Mouse (Mus musculus) liver, adult 2 months (tissue): ENCODE data around the gene Lct. TPM values are rescaled to one million over a fixed set of nuclear protein-coding genes. Genes with fewer than 3 reads are reported as not detected.

Experiments
- DNase-seq: peaks from one replicate; pipeline ENCODE4 v3.0.0-alpha.2; 2011; ENCODE audit warnings: low read depth, low spot score; ENCODE audit errors: extremely low read depth
- H3K27ac ChIP-seq: fragments of 200-500 bp; replicated peaks from 2 replicates; pipeline ENCODE4 v1.5.1; 2012; ENCODE audit warnings: low read depth, mild to moderate bottlenecking, control low read depth, inconsistent platforms, low read length; ENCODE audit not compliant: insufficient read depth
- H3K27me3 ChIP-seq: fragments of 200-500 bp; 2 replicates; pipeline ENCODE4 v1.6.1; 2012; ENCODE audit warnings: mild to moderate bottlenecking, moderate library complexity, low read length, inconsistent platforms; ENCODE audit not compliant: control insufficient read depth, insufficient read depth
- H3K36me3 ChIP-seq: fragments of 200-500 bp; 2 replicates; pipeline ENCODE4 v1.6.1; 2012; ENCODE audit warnings: low read length, inconsistent platforms; ENCODE audit not compliant: control insufficient read depth, insufficient read depth
- H3K4me1 ChIP-seq: fragments of 200-500 bp; 2 replicates; pipeline ENCODE4 v1.6.1; 2011; ENCODE audit warnings: low read length; ENCODE audit not compliant: control insufficient read depth, insufficient read depth
- H3K4me3 ChIP-seq: fragments of 200-500 bp; 2 replicates; pipeline ENCODE4 v1.5.1; 2011; ENCODE audit warnings: low read depth, mild to moderate bottlenecking, control low read depth, low read length, moderate library complexity; ENCODE audit not compliant: insufficient read depth
- H3K79me2 ChIP-seq: fragments of 200-500 bp; 2 replicates; pipeline ENCODE4 v1.6.1; 2012; ENCODE audit warnings: inconsistent platforms, mild to moderate bottlenecking, low read length, moderate library complexity; ENCODE audit not compliant: control insufficient read depth, insufficient read depth
- H3K9ac ChIP-seq: fragments of 200-500 bp; 2 replicates; pipeline ENCODE4 v1.6.1; 2012; ENCODE audit warnings: low read depth, mild to moderate bottlenecking, control low read depth, inconsistent platforms, low read length
- CTCF ChIP-seq: fragments of 200-500 bp; IDR thresholded peaks from 2 replicates; pipeline ENCODE4 v1.5.1; 2011; ENCODE audit warnings: low read depth, low read length, control low read depth
- POLR2A ChIP-seq: fragments of 200-500 bp; IDR thresholded peaks from 2 replicates; pipeline ENCODE4 v1.6.1; 2011; ENCODE audit warnings: low read length, control low read depth; ENCODE audit not compliant: insufficient read depth; ENCODE audit errors: extremely low read depth
- WGBS: fragments of 180-500 bp; shearing (Covaris S2); methylation state at CpG from one replicate; pipeline ENCODE4 v1.1.7; 2018; 5-methylcytosine and 5-hydroxymethylcytosine counted together
- polyA plus RNA-seq: library from polyadenylated mRNA; depleted of rRNA; stranded (reverse); fragments of >200 nt; gene quantifications from 2 replicates; pipeline ENCODE4 v1.2.3, GENCODE M21; 2012; rRNA removed
- total RNA-seq: library from RNA; depleted of rRNA; stranded (reverse); fragments of >200 nt; gene quantifications from 2 replicates; pipeline ENCODE4 v1.2.3, GENCODE M21; 2014; rRNA removed

Gene Lct
- 0.07 TPM in 1 of 2 replicates, not detected in the other for total RNA-seq
- polyA plus RNA-seq, result not detected in 2 replicates

GRCm38 (mm10) chr1:128328218-128328617 is at the start of gene Lct:
Lct (minus strand) TSS chr1:128328318.
- peaks cover 8% of the 10 kb centered on the region; the same call in 1 of the 2 replicates for H3K36me3 ChIP-seq
- TF ChIP-seq CTCF (no peak), POLR2A (no peak)

GRCm38 (mm10) chr1:128376841-128377240 is 48.7 kb upstream of the Lct start:
- no peaks in the 10 kb centered on the region for H3K4me1 ChIP-seq
- no peak for TF ChIP-seq POLR2A
- no peak for TF ChIP-seq CTCF
- H3K9ac ChIP-seq, result no peak overlapping the region
- DNase-seq, result no peak
- WGBS, result 98% methylated on average over 4 of the region's 4 CpGs
- no peaks in the 10 kb centered on the region for H3K79me2 ChIP-seq
- H3K4me3 ChIP-seq, result no peak overlapping the region
- no peaks in the 10 kb centered on the region for H3K27me3 ChIP-seq
- H3K36me3 ChIP-seq, result peaks cover 38% of the 10 kb centered on the region
- no peak overlapping the region for H3K27ac ChIP-seq

More at GRCm38 (mm10) chr1:128328218-128328617, at the start of gene Lct:
- Histone ChIP-seq H3K4me1 (no peaks in the 10 kb centered on the region), H3K4me3 (no peak within 1 kb of the TSS), H3K9ac (no peak within 1 kb of the TSS), H3K27ac (no peak within 1 kb of the TSS), H3K27me3 (no peaks in the 10 kb centered on the region), H3K79me2 (no peaks in the 10 kb centered on the region)
- DNase-seq, result no peak
- 86% methylated on average over 3 of the region's 3 CpGs for WGBS

GRCm38 (mm10) chr1:128372143-128372860 is 44.2 kb upstream of the Lct start:
- Histone ChIP-seq H3K4me3 (no peak overlapping the region), H3K27me3 (no peaks in the 10 kb centered on the region), H3K36me3 (peaks cover 37% of the 10 kb centered on the region), H3K9ac (no peak overlapping the region), H3K27ac (no peak overlapping the region), H3K79me2 (no peaks in the 10 kb centered on the region), H3K4me1 (no peaks in the 10 kb centered on the region)
- DNase-seq, result no peak
- peak; percentile 56 for TF ChIP-seq CTCF
- no peak for TF ChIP-seq POLR2A
- 74% methylated on average over 7 of the region's 7 CpGs for WGBS

- TF ChIP-seq CTCF (peak; percentile 19; the same call in 1 of the 2 replicates), POLR2A (no peak)
- H3K4me1 ChIP-seq, result no peaks in the 10 kb centered on the region
- no peak overlapping the region for H3K4me3 ChIP-seq
- WGBS, result 85% methylated on average over 5 of the region's 5 CpGs
- peaks cover 37% of the 10 kb centered on the region for H3K36me3 ChIP-seq
- no peaks in the 10 kb centered on the region for H3K79me2 ChIP-seq
- H3K27me3 ChIP-seq, result no peaks in the 10 kb centered on the region
- DNase-seq, result no peak
- H3K9ac ChIP-seq, result no peak overlapping the region
- no peak overlapping the region for H3K27ac ChIP-seq
Observed at GRCm38 (mm10) chr1:128368732-128369441, 40.8 kb upstream of the Lct start.

GRCm38 (mm10) chr1:128360601-128361000 is 32.5 kb upstream of the Lct start:
- no peaks in the 10 kb centered on the region for H3K79me2 ChIP-seq
- H3K4me1 ChIP-seq, result no peaks in the 10 kb centered on the region
- DNase-seq, result no peak
- H3K4me3 ChIP-seq, result no peak overlapping the region
- H3K9ac ChIP-seq, result no peak overlapping the region
- TF ChIP-seq CTCF, result no peak
- no peak for TF ChIP-seq POLR2A
- H3K27me3 ChIP-seq, result no peaks in the 10 kb centered on the region
- WGBS, result 66% methylated on average over 2 of the region's 2 CpGs
- H3K36me3 ChIP-seq, result peaks cover 16% of the 10 kb centered on the region
- no peak overlapping the region for H3K27ac ChIP-seq
